Mouse (Mus musculus) spleen, adult 2 months (tissue): ENCODE measurements at regions not wholly inside any gene's neighbourhood (a gene's known extent, or its start where the extent isn't known, plus 50 kb on each side); places are given as distances from the start of the nearest gene placed in this dataset.

Source experiments
- DNase-seq, 2 experiments: peaks; one replicate each; pipeline versions ENCODE4 v3.0.0 to v3.0.0-alpha.2; 2012 to 2021; ENCODE audit warnings: low spot score in 2 of 2, low read depth in 1 of 2
- H3K27ac ChIP-seq: fragments of 200-500 bp; 2 replicates; pipeline ENCODE4 v1.5.1; 2012; ENCODE audit warnings: low read length, inconsistent platforms; ENCODE audit not compliant: insufficient read depth
- H3K27me3 ChIP-seq: fragments of 200-500 bp; 2 replicates; pipeline ENCODE4 v1.6.1; 2012; ENCODE audit warnings: mild to moderate bottlenecking, moderate library complexity, low read length, inconsistent platforms; ENCODE audit not compliant: control insufficient read depth, insufficient read depth
- H3K36me3 ChIP-seq: fragments of 200-500 bp; 2 replicates; pipeline ENCODE4 v1.6.1; 2012; ENCODE audit warnings: mild to moderate bottlenecking, low read length, inconsistent platforms; ENCODE audit not compliant: control insufficient read depth, insufficient read depth
- H3K4me1 ChIP-seq: fragments of 200-500 bp; 2 replicates; pipeline ENCODE4 v1.6.1; 2011; ENCODE audit warnings: inconsistent platforms; ENCODE audit not compliant: control insufficient read depth, insufficient read depth, insufficient read length
- H3K4me3 ChIP-seq: fragments of 200-500 bp; 2 replicates; pipeline ENCODE4 v1.5.1; 2011; ENCODE audit warnings: mild to moderate bottlenecking, inconsistent platforms; ENCODE audit not compliant: insufficient read depth, insufficient read length; ENCODE audit errors: extremely low read depth
- CTCF ChIP-seq: fragments of 200-500 bp; IDR thresholded peaks from 2 replicates; pipeline ENCODE4 v1.5.1; 2011; ENCODE audit warnings: mild to moderate bottlenecking, inconsistent platforms; ENCODE audit not compliant: insufficient read depth, insufficient read length, insufficient replicate concordance; ENCODE audit errors: extremely low read depth
- POLR2A ChIP-seq: fragments of 200-500 bp; IDR thresholded peaks from 2 replicates; pipeline ENCODE4 v1.6.1; 2011; ENCODE audit warnings: low read depth, low read length, inconsistent platforms
- WGBS: fragments of 180-500 bp; shearing (Covaris S2); methylation state at CpG from one replicate; pipeline ENCODE4 v1.1.7; 2018; 5-methylcytosine and 5-hydroxymethylcytosine counted together

GRCm38 (mm10) chr3:144113672-144114645 is 91.1 kb downstream of the Lmo4 start:
- WGBS: 87% methylated on average over 11 of the region's 11 CpGs
- Histone ChIP-seq H3K27ac (no peak overlapping the region), H3K27me3 (no peaks in the 10 kb centered on the region), H3K4me1 (peaks cover 6% of the 10 kb centered on the region; the same call in 1 of the 2 replicates), H3K4me3 (no peak overlapping the region), H3K36me3 (no peaks in the 10 kb centered on the region)
- DNase-seq: no peak
- no peak for TF ChIP-seq POLR2A
- no peak for TF ChIP-seq CTCF

- Histone ChIP-seq H3K27me3 (no peaks in the 10 kb centered on the region), H3K27ac (no peak overlapping the region), H3K4me3 (no peak overlapping the region), H3K4me1 (peaks cover 6% of the 10 kb centered on the region; the same call in 1 of the 2 replicates), H3K36me3 (no peaks in the 10 kb centered on the region)
- DNase-seq: no peak
- TF ChIP-seq POLR2A (no peak), CTCF (no peak)
- WGBS: 87% methylated on average over 5 of the region's 5 CpGs
Measured at GRCm38 (mm10) chr3:144110331-144111080, 94.5 kb downstream of the Lmo4 start.

- H3K4me3 ChIP-seq: no peak overlapping the region
- DNase-seq: no peak
- no peak for TF ChIP-seq CTCF
- no peak for TF ChIP-seq POLR2A
- H3K27ac ChIP-seq: no peak overlapping the region
- H3K27me3 ChIP-seq: no peaks in the 10 kb centered on the region
- 45% methylated on average over 2 of the region's 2 CpGs for WGBS
- no peaks in the 10 kb centered on the region for H3K36me3 ChIP-seq
- peaks cover 6% of the 10 kb centered on the region; the same call in 1 of the 2 replicates for H3K4me1 ChIP-seq
Measured at GRCm38 (mm10) chr3:144109769-144110168, 95.3 kb downstream of the Lmo4 start.

- TF ChIP-seq CTCF (no peak), POLR2A (no peak)
- peaks cover 6% of the 10 kb centered on the region; the same call in 1 of the 2 replicates for H3K4me1 ChIP-seq
- no peaks in the 10 kb centered on the region for H3K36me3 ChIP-seq
- no peaks in the 10 kb centered on the region for H3K27me3 ChIP-seq
- 86% methylated on average over 6 of the region's 6 CpGs for WGBS
- DNase-seq: no peak
- H3K4me3 ChIP-seq: no peak overlapping the region
- no peak overlapping the region for H3K27ac ChIP-seq
Measured at GRCm38 (mm10) chr3:144108310-144108709, 96.7 kb downstream of the Lmo4 start.

GRCm38 (mm10) chr3:144107664-144108063 is 97.4 kb downstream of the Lmo4 start:
- TF ChIP-seq POLR2A (no peak), CTCF (no peak)
- no peak overlapping the region for H3K4me3 ChIP-seq
- no peak overlapping the region for H3K27ac ChIP-seq
- H3K4me1 ChIP-seq: peaks cover 6% of the 10 kb centered on the region; the same call in 1 of the 2 replicates
- no peaks in the 10 kb centered on the region for H3K27me3 ChIP-seq
- no peaks in the 10 kb centered on the region for H3K36me3 ChIP-seq
- DNase-seq: no peak
- 90% methylated on average over 7 of the region's 7 CpGs for WGBS

- H3K27me3 ChIP-seq: no peaks in the 10 kb centered on the region
- H3K4me3 ChIP-seq: no peak overlapping the region
- no peaks in the 10 kb centered on the region for H3K36me3 ChIP-seq
- no peak overlapping the region for H3K27ac ChIP-seq
- no peaks in the 10 kb centered on the region for H3K4me1 ChIP-seq
- 80% methylated on average over 4 of the region's 4 CpGs for WGBS
- no peak for DNase-seq
- no peak for TF ChIP-seq POLR2A
- TF ChIP-seq CTCF: no peak
Measured at GRCm38 (mm10) chr3:144104366-144104765, 100.7 kb downstream of the Lmo4 start.
